Mouse (Mus musculus) urinary bladder, postnatal 10 days (tissue): ENCODE results near the gene Vmn1r103.
"Not testable (repeated sequence)": the region's sequence is repeated elsewhere in the genome, so short reads cannot be mapped to it uniquely, and the experiment has no call there.

Source experiments
- DNase-seq: peaks from one replicate; pipeline ENCODE4 v3.0.0; 2022; ENCODE audit warnings: low spot score

The Vmn1r103 gene

GRCm38 (mm10) chr7:20510434-20510833 lies at the start of gene Vmn1r103:
Gene Vmn1r103 (minus strand): TSS chr7:20510534.
- not testable (repeated sequence) for DNase-seq

- DNase-seq, result not testable (repeated sequence)
Observed at GRCm38 (mm10) chr7:20545657-20546056, 35.3 kb upstream of the Vmn1r103 start, which contains the start of gene Gm5726. Gene Gm5726 (minus strand): TSS chr7:20545757.

GRCm38 (mm10) chr7:20533537-20533936 lies 23.2 kb upstream of the Vmn1r103 start, which contains the start of gene Vmn1r104:
Gene Vmn1r104 (plus strand): TSS chr7:20533837.
- DNase-seq, result not testable (repeated sequence)

GRCm38 (mm10) chr7:20474825-20475224 lies 35.5 kb downstream of the Vmn1r103 start, which contains the start of gene Gm10670:
Gene Gm10670 (minus strand): TSS chr7:20474925.
- not testable (repeated sequence) for DNase-seq
